23 mouse cellular contexts compared by ENCODE assay signal in genomic region chr3:59169215-59169614, GRCm38 (mm10). TPM values are rescaled to one million over a fixed set of nuclear protein-coding genes. Genes with fewer than 3 reads are reported as not detected.
DNase-seq lines count a peak whose midpoint lies in the region; ATAC-seq and TF ChIP-seq lines count a peak whose summit lies in the region.
"Had no signal": no experiment of that assay in that cellular context is flagged by ENCODE, and none has a peak within 500 bp of the region (broad histone marks: within the 10 kb centered on the region; RNA-seq: fewer than 3 reads in every experiment).

No protein-coding gene starts in this region.

- no peak for DNase-seq in heart, postnatal 36 days
- DNase-seq in lung, embryonic 14.5 days: no peak
- no peak for DNase-seq in lung, adult 2 months
- DNase-seq in adipocyte (ENCODE audit: low spot score): peak; percentile 16
- no peak for DNase-seq in stomach, postnatal 0 days (ENCODE audit: low spot score)
- no peak for DNase-seq in cerebellum, postnatal 36 days
- DNase-seq: adrenal gland, postnatal 25 days; cerebellum, adult 8-10 months; heart, postnatal 14 days; thymus, postnatal 25 days had no signal

- 75% methylated on average over 4 of the region's 4 CpGs for WGBS in heart, embryonic 16.5 days
- 64% methylated on average over 4 of the region's 4 CpGs for WGBS in lung, embryonic 14.5 days
- 62% methylated on average over 4 of the region's 4 CpGs for WGBS in lung, adult 2 months
- WGBS in stomach, postnatal 0 days: 56% methylated on average over 4 of the region's 4 CpGs

- no peaks in the 10 kb centered on the region for H3K36me3 ChIP-seq in heart, embryonic 16.5 days (ENCODE audit: control insufficient read depth, insufficient read depth)
- no peaks in the 10 kb centered on the region for H3K36me3 ChIP-seq in lung, embryonic 14.5 days (ENCODE audit: insufficient read depth)
- H3K36me3 ChIP-seq in stomach, postnatal 0 days (ENCODE audit: control insufficient read depth, insufficient read depth, low read length): no peaks in the 10 kb centered on the region
- H3K36me3 ChIP-seq: limb, embryonic 10.5 days had no signal

- H3K4me2 ChIP-seq in heart, embryonic 16.5 days (ENCODE audit: low read depth, low read length): no peak overlapping the region
- H3K4me2 ChIP-seq in lung, embryonic 14.5 days: no peak overlapping the region
- no peak overlapping the region for H3K4me2 ChIP-seq in stomach, postnatal 0 days (replicated peaks; ENCODE audit: low read depth)
- H3K4me2 ChIP-seq: forebrain, embryonic 13.5 days; liver, embryonic 11.5 days had no signal

- no peak overlapping the region for H3K9ac ChIP-seq in heart, embryonic 16.5 days (ENCODE audit: low read length)
- H3K9ac ChIP-seq in lung, embryonic 14.5 days: no peak overlapping the region
- no peak overlapping the region for H3K9ac ChIP-seq in stomach, postnatal 0 days (ENCODE audit: low read length)
- H3K9ac ChIP-seq: forebrain, embryonic 13.5 days had no signal

- TF ChIP-seq CTCF in lung, embryonic 14.5 days (IDR thresholded peaks at IDR 0.05; ENCODE audit: low read depth): peak; percentile 26
- TF ChIP-seq CTCF in lung, adult 2 months (IDR thresholded peaks at IDR 0.05; ENCODE audit: insufficient read depth, low read length): no peak
- peak; percentile 48 for TF ChIP-seq CTCF in stomach, postnatal 0 days (IDR thresholded peaks at IDR 0.05; ENCODE audit: low read depth)

- ATAC-seq in heart, embryonic 16.5 days (replicated peaks; ENCODE audit: extremely low read depth, insufficient read depth, low FRiP score): peak; percentile 62; the same call in 1 of the 2 replicates
- ATAC-seq in lung, embryonic 14.5 days (ENCODE audit: insufficient read depth): no peak
- no peak for ATAC-seq in stomach, postnatal 0 days (ENCODE audit: low FRiP score, low TSS enrichment)
- ATAC-seq: activated CD4-positive, CD25-positive, alpha-beta regulatory T cell, adult 4 months; forebrain, embryonic 13.5 days; midbrain, embryonic 16.5 days had no signal

- 0 out of 2 replicates have a peak, but pooled peaks cover 4% of the 10 kb centered on the region for H3K4me1 ChIP-seq in heart, embryonic 16.5 days (ENCODE audit: control insufficient read depth, insufficient read depth, low read length)
- H3K4me1 ChIP-seq in lung, embryonic 14.5 days (ENCODE audit: insufficient read depth): peaks cover 6% of the 10 kb centered on the region; the same call in 1 of the 2 replicates
- H3K4me1 ChIP-seq in lung, adult 2 months (ENCODE audit: control insufficient read depth, insufficient read depth, low read length): 0 out of 2 replicates have a peak, but pooled peaks cover 2% of the 10 kb centered on the region
- H3K4me1 ChIP-seq in stomach, postnatal 0 days (replicated peaks; ENCODE audit: control insufficient read depth, insufficient read depth): no peaks in the 10 kb centered on the region; the same call in 1 of the 2 replicates
- H3K4me1 ChIP-seq: forebrain, embryonic 13.5 days; limb, embryonic 10.5 days had no signal

- intact Hi-C loops in heart, postnatal 36 days (cut with DNase I): loop anchor here (2.0 kb wide), 1 partner anchor 48 kb away; no protein-coding TSS in a partner anchor

- no peaks in the 10 kb centered on the region for H3K9me3 ChIP-seq in heart, embryonic 16.5 days (replicated peaks; ENCODE audit: control insufficient read depth, low read length)
- no peaks in the 10 kb centered on the region for H3K9me3 ChIP-seq in lung, embryonic 14.5 days (ENCODE audit: low read depth, low read length)
- H3K9me3 ChIP-seq in stomach, postnatal 0 days (ENCODE audit: control insufficient read depth, low read length): no peaks in the 10 kb centered on the region
- H3K9me3 ChIP-seq: forebrain, embryonic 13.5 days; limb, embryonic 10.5 days; megakaryocyte, embryonic 14.5 days had no signal

- no peak overlapping the region for H3K27ac ChIP-seq in heart, embryonic 16.5 days (ENCODE audit: low read length)
- no peak overlapping the region for H3K27ac ChIP-seq in lung, embryonic 14.5 days (ENCODE audit: low read depth)
- H3K27ac ChIP-seq in stomach, postnatal 0 days (replicated peaks): peak overlapping the region; percentile 37
- H3K27ac ChIP-seq: forebrain, embryonic 13.5 days; limb, embryonic 10.5 days had no signal

- H3K27me3 ChIP-seq in heart, embryonic 16.5 days (ENCODE audit: control insufficient read depth, insufficient read depth, low read length): no peaks in the 10 kb centered on the region
- no peaks in the 10 kb centered on the region for H3K27me3 ChIP-seq in lung, embryonic 14.5 days (ENCODE audit: insufficient read depth, low read length)
- H3K27me3 ChIP-seq in stomach, postnatal 0 days (ENCODE audit: control insufficient read depth, insufficient read depth, low read length): no peaks in the 10 kb centered on the region
- H3K27me3 ChIP-seq: forebrain, embryonic 13.5 days; megakaryocyte, embryonic 14.5 days had no signal

- no peak for TF ChIP-seq POLR2A in lung, adult 2 months (IDR thresholded peaks at IDR 0.05; ENCODE audit: borderline replicate concordance, extremely low read depth, low read depth, low read length)

- TF ChIP-seq EP300 in stomach, postnatal 0 days (optimal IDR thresholded peaks at IDR 0.05): no peak

- no peak overlapping the region for H3K4me3 ChIP-seq in heart, embryonic 16.5 days (ENCODE audit: low read length)
- no peak overlapping the region for H3K4me3 ChIP-seq in lung, embryonic 14.5 days (ENCODE audit: low read depth, low read length)
- no peak overlapping the region for H3K4me3 ChIP-seq in lung, adult 2 months (replicated peaks; ENCODE audit: extremely low read depth, low read depth, low read length)
- H3K4me3 ChIP-seq in stomach, postnatal 0 days (ENCODE audit: low read depth, low read length): no peak overlapping the region
- H3K4me3 ChIP-seq: forebrain, embryonic 13.5 days; limb, embryonic 10.5 days had no signal

RNA-seq across cellular contexts. Expression of gene P2ry14, which starts 15.8 kb away (rescaled TPM):
- polyA plus RNA-seq in heart, embryonic 16.5 days (2015; fragmentation: Nextera tagmentation; extraction: Ambion mirVana): 2.8 and 4.0 TPM in 2 replicates
- 1 to 10 TPM; 5.0 to 5.8 TPM for total RNA-seq in heart, postnatal 36 days (2021)
- polyA plus RNA-seq in lung, embryonic 14.5 days (2014; fragmentation: Nextera tagmentation; extraction: Ambion mirVana): 11.7 and 14.7 TPM in 2 replicates
- 4.6 and 8.0 TPM in 2 replicates for polyA plus RNA-seq in lung, adult 2 months (2012; rRNA removed)
- polyA plus RNA-seq in stomach, postnatal 0 days (2015; fragmentation: Nextera tagmentation; extraction: Ambion mirVana): 9.8 and 13.4 TPM in 2 replicates

RNA-seq across cellular contexts. Expression of gene Gpr87, which starts 25.7 kb away (rescaled TPM):
- polyA plus RNA-seq in heart, embryonic 16.5 days (2015; fragmentation: Nextera tagmentation; extraction: Ambion mirVana): 0.36 and 1.1 TPM in 2 replicates
- not detected for total RNA-seq in heart, postnatal 36 days (2021)
- 0.22 TPM in 1 of 2 replicates, not detected in the other for polyA plus RNA-seq in lung, embryonic 14.5 days (2014; fragmentation: Nextera tagmentation; extraction: Ambion mirVana)
- 5.2 TPM in 1 of 2 replicates, not detected in the other for polyA plus RNA-seq in lung, adult 2 months (2012; rRNA removed)
- polyA plus RNA-seq in stomach, postnatal 0 days (2015; fragmentation: Nextera tagmentation; extraction: Ambion mirVana): 46.9 and 49.3 TPM in 2 replicates
- total RNA-seq: adrenal gland, postnatal 25 days; granulocyte monocyte progenitor cell, adult 5-6 weeks; heart, postnatal 14 days; left cerebral cortex, adult 18-20 months had no signal
- polyA plus RNA-seq: activated CD4-positive, CD25-positive, alpha-beta regulatory T cell, adult 4 months; cortical plate, adult 2 months; liver, embryonic 11.5 days; midbrain, embryonic 16.5 days; neural tube, embryonic 11.5 days; spleen, adult 2 months; testis, adult 2 months had no signal

RNA-seq across cellular contexts. Expression of gene P2ry13, which starts 41.5 kb away (rescaled TPM):
- 0.85 and 1.1 TPM in 2 replicates for polyA plus RNA-seq in heart, embryonic 16.5 days (2015; fragmentation: Nextera tagmentation; extraction: Ambion mirVana)
- 1 to 10 TPM in 1 of 2 experiments, under 1 TPM in 1; 0.64 to 1.1 TPM for total RNA-seq in heart, postnatal 36 days (2021)
- polyA plus RNA-seq in lung, embryonic 14.5 days (2014; fragmentation: Nextera tagmentation; extraction: Ambion mirVana): 1.3 and 1.5 TPM in 2 replicates
- 3.0 TPM in 2 replicates for polyA plus RNA-seq in lung, adult 2 months (2012; rRNA removed)
- 1.6 and 1.7 TPM in 2 replicates for polyA plus RNA-seq in stomach, postnatal 0 days (2015; fragmentation: Nextera tagmentation; extraction: Ambion mirVana)
